ENCODE assay signal across 8 mouse cellular contexts in the genomic region with DNA sequence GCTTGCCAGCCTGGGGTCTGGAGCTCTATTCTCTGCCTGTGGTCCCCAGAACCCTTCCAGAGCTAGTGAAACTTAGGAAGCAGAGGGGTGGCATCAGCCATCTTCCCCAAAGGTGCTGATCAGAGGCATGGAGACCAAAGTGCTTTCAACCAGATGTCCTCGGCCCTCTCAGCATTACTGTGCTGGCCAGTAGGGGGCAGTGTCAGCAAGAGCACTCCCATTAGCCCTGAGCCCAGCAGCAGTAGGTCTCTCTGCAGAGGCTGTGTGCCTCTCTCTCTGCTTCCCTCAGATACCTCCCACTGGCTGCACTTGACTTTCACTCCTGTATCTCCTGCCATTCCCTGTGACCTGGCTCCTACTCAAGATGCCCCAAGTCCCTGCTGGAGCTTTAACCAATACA. TPM values are rescaled to one million over a fixed set of nuclear protein-coding genes. Genes with fewer than 3 reads are reported as not detected.
A peak's percentile ranks its signal among the peaks of the same experiment; 100 is the strongest.
DNase-seq lines count a peak whose midpoint lies in the region; ATAC-seq lines count a peak whose summit lies in the region.

No protein-coding gene starts in this region.

- peak; percentile 67 to 87 for DNase-seq in adrenal gland, adult (ENCODE audit: inconsistent age in 2 of 2, low spot score in 1 of 2)
- no peak for DNase-seq in adrenal gland, adult 8-10 months
- DNase-seq in neural tube, embryonic 10.5 days (ENCODE audit: extremely low spot score, low spot score) = peak; percentile 46
- peak; percentile 71 for DNase-seq in embryonic facial prominence, embryonic 10.5 days (ENCODE audit: low spot score)
- DNase-seq in kidney, postnatal 36 days = peak; percentile 52 to 80
- DNase-seq in lung, postnatal 10 days = peak; percentile 67
- DNase-seq in spleen, postnatal 14 days (ENCODE audit: low spot score in 2 of 2) = peak; percentile 28 to 48

- H3K4me2 ChIP-seq in neural tube, embryonic 15.5 days = no peak overlapping the region

- H3K9ac ChIP-seq in neural tube, embryonic 15.5 days (replicated peaks) = no peak overlapping the region

- WGBS in neural tube, embryonic 15.5 days = 26% methylated on average over 1 of the region's 1 CpGs
- WGBS in embryonic facial prominence, embryonic 10.5 days = 44% methylated on average over 1 of the region's 1 CpGs

- no peaks in the 10 kb centered on the region for H3K9me3 ChIP-seq in neural tube, embryonic 15.5 days (replicated peaks)
- no peaks in the 10 kb centered on the region for H3K9me3 ChIP-seq in embryonic facial prominence, embryonic 10.5 days

- H3K27me3 ChIP-seq in neural tube, embryonic 15.5 days (replicated peaks) = no peaks in the 10 kb centered on the region
- no peaks in the 10 kb centered on the region for H3K27me3 ChIP-seq in embryonic facial prominence, embryonic 10.5 days (replicated peaks; ENCODE audit: low read depth, poor library complexity, severe bottlenecking)

- no peak overlapping the region for H3K27ac ChIP-seq in neural tube, embryonic 15.5 days (replicated peaks)
- H3K27ac ChIP-seq in embryonic facial prominence, embryonic 10.5 days (replicated peaks) = no peak overlapping the region

- no peak overlapping the region for H3K4me3 ChIP-seq in neural tube, embryonic 15.5 days (replicated peaks)
- H3K4me3 ChIP-seq in embryonic facial prominence, embryonic 10.5 days = no peak overlapping the region

- H3K4me1 ChIP-seq in neural tube, embryonic 15.5 days = no peaks in the 10 kb centered on the region
- no peaks in the 10 kb centered on the region for H3K4me1 ChIP-seq in embryonic facial prominence, embryonic 10.5 days

- no peak for ATAC-seq in neural tube, embryonic 15.5 days (ENCODE audit: low FRiP score)

- no peaks in the 10 kb centered on the region for H3K36me3 ChIP-seq in neural tube, embryonic 15.5 days
- peaks cover 88% of the 10 kb centered on the region for H3K36me3 ChIP-seq in embryonic facial prominence, embryonic 10.5 days (replicated peaks)

RNA-seq across cellular contexts. Expression of a gene that starts 11.0 kb away (rescaled TPM):
- 100 to 1,000 TPM in 3 of 4 experiments, 10 to 100 TPM in 1; 85.3 to 110 (median 106) TPM for total RNA-seq in adrenal gland, adult 8-10 months (2022)
- polyA plus RNA-seq in neural tube, embryonic 15.5 days (2015; fragmentation: Nextera tagmentation; extraction: Ambion mirVana) = 50.2 and 54.4 TPM in 2 replicates
- 70.6 and 73.9 TPM in 2 replicates for polyA plus RNA-seq in embryonic facial prominence, embryonic 10.5 days (2016; fragmentation: Nextera tagmentation; extraction: Ambion mirVana)
